Mouse (Mus musculus) frontal cortex, adult (tissue): ENCODE measurements around the gene Zc3hav1l.

Experiments used
- ATAC-seq: cut with Nextera tagmentation; 2 replicates; pipeline ENCODE4 v1.9.2; 2017; ENCODE audit warnings: mild to moderate bottlenecking, moderate library complexity, mixed read lengths; ENCODE audit not compliant: low TSS enrichment

The Zc3hav1l gene

DNA sequence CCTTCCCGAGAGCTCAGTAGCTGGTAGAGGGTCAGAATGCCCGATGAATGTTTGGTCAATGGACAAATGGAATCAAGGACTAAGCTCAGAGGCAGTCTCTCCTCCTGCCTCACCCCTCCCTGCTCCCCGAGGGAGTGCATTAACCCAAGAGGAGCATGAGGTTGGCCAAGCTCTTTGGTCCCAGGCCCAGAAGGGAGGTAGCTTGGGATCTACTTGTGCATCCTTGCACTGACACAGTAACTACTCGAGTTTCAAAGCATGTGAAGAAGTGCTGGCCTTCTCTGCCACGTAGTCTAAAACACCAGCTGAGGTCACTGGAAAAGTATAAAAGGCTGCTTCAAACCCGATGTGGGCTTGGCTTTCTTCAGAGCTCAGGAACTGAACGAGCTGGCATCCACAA is 34.6 kb downstream of the Zc3hav1l start:
- ATAC-seq, result no peak

- peak; percentile 95 for ATAC-seq
Measured at GRCm38 (mm10) chr6:38263393-38264159, 35.5 kb downstream of the Zc3hav1l start.

GRCm38 (mm10) chr6:38261877-38262276 is 37.2 kb downstream of the Zc3hav1l start:
- no peak for ATAC-seq

GRCm38 (mm10) chr6:38257506-38257905 is 41.6 kb downstream of the Zc3hav1l start:
- ATAC-seq, result no peak

- ATAC-seq, result no peak
Measured at GRCm38 (mm10) chr6:38256793-38257192, 42.3 kb downstream of the Zc3hav1l start.

GRCm38 (mm10) chr6:38255794-38256193 is 43.3 kb downstream of the Zc3hav1l start:
- no peak for ATAC-seq

GRCm38 (mm10) chr6:38253736-38254641 is 45.1 kb downstream of the Zc3hav1l start, which contains the start of gene D630045J12Rik:
Gene D630045J12Rik (minus strand): TSS chr6:38254009.
- peak; percentile 60 for ATAC-seq

DNA sequence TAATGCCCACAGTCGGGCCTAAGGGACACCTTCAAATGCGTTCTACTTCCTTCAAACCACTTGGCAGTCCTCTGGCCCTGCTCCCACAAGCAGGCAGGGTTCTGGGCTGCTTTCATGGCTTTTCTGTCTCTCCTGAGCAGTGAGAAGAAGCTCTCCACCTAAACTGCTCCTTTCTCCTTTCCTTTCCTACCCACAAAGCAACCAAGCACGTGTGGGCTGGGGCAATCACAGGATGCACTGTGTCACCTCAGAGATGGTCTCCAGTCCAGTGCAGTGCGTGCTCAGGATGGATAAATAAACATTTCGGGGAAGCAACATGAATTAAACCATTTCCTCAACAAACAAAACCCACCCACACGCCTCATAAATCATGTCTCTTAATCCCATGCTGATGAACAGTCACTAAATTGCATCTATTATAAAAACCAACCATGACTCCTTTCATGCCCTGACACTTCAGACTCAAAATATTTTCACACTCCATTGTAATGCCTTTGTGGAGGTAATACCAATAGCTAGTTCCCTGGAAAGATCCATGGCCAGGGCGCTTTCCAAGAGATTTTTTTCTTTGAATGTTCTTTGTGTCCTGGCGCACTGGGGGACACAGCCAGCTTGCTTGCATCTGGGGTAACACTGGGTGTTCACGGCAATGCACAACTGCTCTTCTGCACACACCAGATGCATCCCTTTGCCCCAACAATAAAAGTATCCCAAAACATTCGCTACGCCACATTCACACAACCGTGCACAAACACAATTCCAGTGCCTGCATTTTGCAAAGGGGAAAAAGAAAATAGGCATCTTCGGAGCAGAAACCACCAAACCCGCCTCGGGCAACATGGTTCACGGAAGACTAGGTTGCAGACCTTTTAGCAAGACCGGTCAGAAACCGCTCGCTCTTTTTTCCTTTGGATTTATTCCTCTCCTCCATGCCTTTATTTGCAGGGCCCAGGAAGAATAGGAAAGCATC is 46.0 kb downstream of the Zc3hav1l start:
- no peak for ATAC-seq

- ATAC-seq, result no peak
Measured at GRCm38 (mm10) chr6:38252139-38252538, 46.9 kb downstream of the Zc3hav1l start.

- ATAC-seq, result no peak
Measured at GRCm38 (mm10) chr6:38251464-38251863, 47.6 kb downstream of the Zc3hav1l start.

GRCm38 (mm10) chr6:38247362-38247761 is 51.7 kb downstream of the Zc3hav1l start:
- ATAC-seq, result no peak

GRCm38 (mm10) chr6:38244806-38245205 is 54.3 kb downstream of the Zc3hav1l start:
- ATAC-seq, result no peak

GRCm38 (mm10) chr6:38244167-38244566 is 54.9 kb downstream of the Zc3hav1l start:
- no peak for ATAC-seq

GRCm38 (mm10) chr6:38242833-38243232 is 56.2 kb downstream of the Zc3hav1l start:
- no peak for ATAC-seq

- no peak for ATAC-seq
Measured at GRCm38 (mm10) chr6:38242295-38242830, 56.7 kb downstream of the Zc3hav1l start.

- no peak for ATAC-seq
Measured at GRCm38 (mm10) chr6:38241508-38241907, 57.6 kb downstream of the Zc3hav1l start.

- ATAC-seq, result peak; percentile 85
Measured at GRCm38 (mm10) chr6:38240618-38241017, 58.4 kb downstream of the Zc3hav1l start.

GRCm38 (mm10) chr6:38238382-38238781 is 60.7 kb downstream of the Zc3hav1l start:
- ATAC-seq, result no peak
